Mouse (Mus musculus) 3T3-L1 (cell line): ENCODE results near the gene AC124108.1.
"Not testable (repeated sequence)": the region's sequence is repeated elsewhere in the genome, so short reads cannot be mapped to it uniquely, and the experiment has no call there.

Experiments used
- DNase-seq: peaks from one replicate; pipeline ENCODE4 v3.0.0-alpha.2; 2015; ENCODE audit warnings: low read depth, low spot score

AC124108.1 gene

GRCm38 (mm10) chr1:132191093-132191785 is at the start of gene AC124108.1, which contains the start of gene Lemd1:
TSS of gene AC124108.1 (plus strand) at chr1:132191457.
TSS of gene Lemd1 (plus strand) at chr1:132191431.
- no peak for DNase-seq

DNA sequence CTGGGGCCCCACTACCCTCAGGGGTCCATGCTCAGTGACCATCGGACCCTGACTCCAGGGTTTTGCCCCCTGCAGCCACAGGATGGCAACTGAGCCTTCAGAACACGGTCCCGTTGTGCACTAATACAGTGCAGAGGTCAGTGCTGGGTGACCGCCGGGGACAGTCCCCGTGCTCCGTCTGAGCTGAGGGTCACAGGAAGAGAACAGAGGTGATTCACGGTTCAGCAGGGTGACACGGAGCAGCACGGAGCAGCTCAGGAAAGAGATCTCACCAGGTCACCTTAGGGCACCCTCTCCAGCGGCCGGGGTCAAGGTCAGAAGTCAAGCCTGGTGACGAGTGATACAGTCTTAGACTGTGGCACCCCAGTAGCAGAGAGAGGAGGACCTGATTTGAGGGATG is 49.5 kb upstream of the AC124108.1 start:
- no peak for DNase-seq

- no peak for DNase-seq
Measured at GRCm38 (mm10) chr1:132143079-132143478, 48.2 kb upstream of the AC124108.1 start.

DNA sequence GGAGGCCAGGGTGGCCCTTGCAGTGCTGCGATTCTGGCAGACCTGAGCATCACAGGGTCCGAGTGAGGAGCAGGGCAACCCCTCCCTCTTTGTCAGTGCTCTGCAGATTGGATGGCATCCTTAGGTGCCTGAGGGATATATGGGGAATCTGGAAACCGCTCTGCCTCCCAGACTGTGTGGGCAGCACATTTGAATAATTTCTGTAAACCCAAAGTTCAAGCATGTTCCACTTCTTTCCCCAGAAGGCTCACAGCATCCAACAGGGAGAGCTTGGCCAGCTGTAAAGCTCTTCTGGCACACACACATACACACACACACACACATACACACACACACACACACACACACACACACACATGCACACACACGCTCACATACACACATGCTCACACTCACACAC is 47.5 kb upstream of the AC124108.1 start:
- no peak for DNase-seq

DNA sequence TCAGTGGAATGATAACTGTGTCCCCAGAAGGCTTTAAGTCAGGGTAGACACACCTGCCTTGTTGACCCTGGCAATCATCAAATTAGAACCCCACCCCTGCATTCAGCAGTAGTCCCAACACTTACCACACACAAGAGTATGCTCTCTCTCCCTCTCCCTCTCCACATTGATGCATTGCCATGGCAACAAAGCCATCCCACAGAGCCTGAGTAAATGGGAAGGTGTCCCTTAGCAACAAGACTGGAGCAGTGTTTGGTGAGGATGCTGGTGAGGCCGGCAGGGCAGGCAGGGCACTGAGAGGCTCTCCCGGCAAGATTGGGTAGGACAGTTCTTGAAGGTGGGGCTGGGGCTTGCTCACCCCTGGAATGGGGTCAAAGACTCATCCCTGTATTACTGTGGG is 47.0 kb upstream of the AC124108.1 start:
- DNase-seq = peak; percentile 51

GRCm38 (mm10) chr1:132144837-132145236 is 46.4 kb upstream of the AC124108.1 start:
- no peak for DNase-seq

GRCm38 (mm10) chr1:132145973-132146685 is 45.1 kb upstream of the AC124108.1 start:
- DNase-seq = peak; percentile 86

DNA sequence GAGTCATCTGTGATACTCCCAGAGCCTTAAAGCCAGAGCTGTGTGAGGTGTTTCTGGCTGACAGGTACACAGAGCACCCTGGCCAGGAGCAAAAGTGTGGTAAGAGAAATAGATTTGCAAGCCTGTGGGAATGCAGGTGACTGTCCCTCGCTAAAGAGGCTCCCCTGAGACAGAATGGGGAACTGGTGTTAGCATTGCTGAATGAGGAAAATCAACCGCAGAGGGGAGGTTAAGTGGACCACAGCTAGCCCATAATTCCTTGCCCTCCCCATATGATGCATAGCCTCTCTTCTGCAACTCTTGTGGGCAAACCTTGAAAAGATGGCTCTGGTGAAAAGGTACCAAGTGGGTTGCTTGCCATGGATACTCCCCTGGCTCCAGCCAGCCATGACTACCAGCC is 41.8 kb upstream of the AC124108.1 start:
- no peak for DNase-seq

DNA sequence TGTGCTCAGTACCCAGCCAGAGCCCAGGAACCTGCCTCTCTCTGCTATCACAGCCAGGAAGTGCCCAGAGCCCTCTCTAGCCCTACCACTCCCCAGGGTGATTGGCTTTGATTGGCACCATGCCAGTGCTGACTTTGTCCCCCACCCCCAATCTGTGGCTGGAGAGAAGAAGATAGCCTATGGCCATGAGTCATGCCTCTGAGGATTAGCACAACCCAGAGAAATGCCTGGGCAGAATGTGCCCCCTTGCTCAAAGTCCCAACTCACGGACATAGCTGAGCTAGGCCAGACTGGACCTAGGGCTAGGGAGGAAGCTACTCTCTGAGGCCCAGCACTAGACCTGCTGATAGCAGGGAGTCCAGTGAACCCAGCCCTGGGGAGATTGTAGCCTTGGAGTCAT is 41.1 kb upstream of the AC124108.1 start:
- peak; percentile 77 for DNase-seq

DNA sequence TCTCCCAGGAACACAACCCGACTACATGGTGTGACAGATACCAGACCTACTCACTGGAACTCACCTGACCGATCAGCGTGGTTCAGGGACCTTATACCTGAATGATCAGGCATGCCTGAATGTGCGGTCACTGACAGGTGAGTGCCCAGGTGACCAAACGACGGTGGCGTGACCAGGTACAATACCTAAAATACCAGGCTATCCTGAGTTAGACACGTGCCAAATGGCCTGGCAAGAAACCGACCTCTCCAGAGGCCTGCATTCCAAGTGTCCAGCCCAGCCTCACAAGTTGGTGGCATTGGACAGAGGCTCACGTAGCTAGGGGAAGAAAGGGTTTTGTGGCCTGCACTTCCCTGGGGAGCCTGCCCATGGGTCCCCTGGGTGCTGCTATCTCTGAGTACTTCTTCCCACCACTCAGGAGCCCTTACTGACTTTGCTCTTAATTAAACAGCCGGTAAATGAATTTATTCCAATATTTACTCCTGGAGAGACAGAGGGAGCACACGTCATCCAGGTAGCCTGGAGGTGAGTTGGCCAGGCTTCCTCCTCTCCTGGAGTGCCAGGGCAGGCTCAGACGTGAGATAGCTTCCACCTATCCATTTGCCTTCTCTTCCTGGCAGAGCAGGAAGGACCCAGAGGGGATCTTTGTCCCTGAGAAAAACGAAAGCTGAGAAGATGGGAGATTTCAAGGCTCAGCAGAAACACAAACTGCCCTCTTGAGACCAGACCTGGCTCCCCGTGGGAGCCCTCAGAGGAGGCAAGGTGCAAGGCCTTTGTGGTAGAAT is 40.2 kb upstream of the AC124108.1 start:
- DNase-seq = peak; percentile 28

DNA sequence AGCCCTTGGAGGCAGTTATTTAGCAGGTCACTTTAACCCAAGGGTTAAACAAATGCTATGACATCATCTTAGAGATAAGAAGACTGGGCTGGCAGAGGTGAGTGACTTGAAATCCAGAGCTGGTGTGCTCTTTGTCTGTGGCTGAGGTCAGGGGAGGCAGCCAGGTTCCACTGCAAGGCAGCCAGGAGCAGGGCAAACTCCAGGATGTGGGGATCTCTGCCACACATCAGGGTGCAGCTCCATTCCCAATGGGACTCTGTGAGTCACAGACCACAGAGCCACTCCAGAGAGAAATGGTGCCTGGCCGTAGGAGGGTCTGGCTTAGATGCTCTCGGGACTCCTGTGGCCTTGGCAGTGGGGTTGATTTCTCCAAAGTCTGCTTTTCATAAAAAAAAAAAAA is 39.3 kb upstream of the AC124108.1 start:
- peak; percentile 83 for DNase-seq

DNA sequence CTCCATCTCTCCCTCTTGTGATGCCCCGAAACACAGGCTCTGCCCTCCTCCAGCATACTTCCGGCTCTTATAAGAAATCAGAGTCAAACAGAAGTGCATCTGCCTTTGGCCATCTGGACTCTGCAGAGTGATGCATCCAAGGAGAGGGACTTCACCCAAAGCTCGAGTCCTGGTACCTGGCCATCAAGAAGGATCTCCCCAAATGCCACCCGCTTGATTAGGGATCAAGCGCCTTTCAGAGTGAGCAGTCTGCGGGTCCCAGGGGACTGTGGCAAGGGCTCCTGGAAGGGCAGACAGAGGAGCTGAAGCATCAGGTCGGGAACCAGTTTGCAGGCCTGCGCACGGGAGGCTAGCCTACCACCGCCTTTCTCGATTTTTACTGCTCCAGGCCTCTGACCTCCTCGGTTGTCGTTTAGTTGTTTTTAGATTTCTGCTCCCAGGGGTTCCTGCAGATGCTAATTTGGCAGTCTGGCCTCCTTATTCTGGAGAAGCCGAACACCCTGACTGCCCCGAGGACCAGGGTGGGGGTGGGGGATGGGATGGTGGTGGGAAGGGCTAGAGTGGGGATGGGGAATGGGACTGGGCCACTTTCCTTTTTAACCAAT is 38.1 kb upstream of the AC124108.1 start:
- DNase-seq = no peak

DNA sequence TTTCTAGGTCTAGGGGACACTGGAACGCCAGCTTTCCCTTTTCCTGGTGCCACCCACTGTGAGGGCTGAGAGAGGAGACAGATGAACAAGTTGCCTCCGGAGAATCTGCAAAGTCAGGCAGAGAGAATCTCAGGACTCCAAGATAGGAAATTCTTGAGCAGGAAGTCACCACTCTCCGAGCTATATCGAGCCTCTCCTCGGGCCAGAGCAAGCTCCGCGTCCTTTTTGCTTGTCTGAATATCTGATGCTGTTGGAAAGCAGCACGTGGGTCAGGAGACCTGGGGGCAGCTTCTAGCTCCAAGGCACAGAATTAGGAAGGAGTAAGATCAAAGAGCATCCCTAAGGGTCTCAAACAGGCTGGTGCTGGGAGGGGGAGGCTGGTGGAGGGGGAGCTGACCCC is 37.6 kb upstream of the AC124108.1 start:
- DNase-seq = no peak

GRCm38 (mm10) chr1:132155737-132156136 is 35.5 kb upstream of the AC124108.1 start:
- peak; percentile 95 for DNase-seq

- peak; percentile 89 for DNase-seq
Measured at GRCm38 (mm10) chr1:132157016-132157781, 34.1 kb upstream of the AC124108.1 start.

- no peak for DNase-seq
Measured at GRCm38 (mm10) chr1:132157808-132158207, 33.4 kb upstream of the AC124108.1 start.

- peak; percentile 53 for DNase-seq
Measured at GRCm38 (mm10) chr1:132158741-132159140, 32.5 kb upstream of the AC124108.1 start.

DNA sequence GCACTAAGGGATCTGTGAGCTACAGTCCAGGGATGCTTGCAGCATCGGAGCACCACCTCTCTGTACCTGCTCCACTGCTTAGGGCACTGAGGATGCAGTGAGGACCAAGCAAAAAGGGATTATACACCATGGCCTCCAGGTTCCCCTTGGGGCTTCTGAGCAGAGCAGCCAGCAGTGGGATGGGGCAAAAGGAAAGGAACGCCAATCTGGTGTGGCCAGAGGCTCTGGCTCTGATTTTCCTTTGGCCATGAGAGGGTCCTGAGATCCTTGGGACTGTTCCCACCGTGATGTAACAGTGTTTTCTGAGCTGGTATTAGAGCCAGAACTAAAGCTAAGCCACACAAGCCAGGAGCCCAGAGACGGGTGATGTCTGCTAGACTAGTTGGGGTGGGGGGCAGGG is 31.6 kb upstream of the AC124108.1 start:
- no peak for DNase-seq

DNA sequence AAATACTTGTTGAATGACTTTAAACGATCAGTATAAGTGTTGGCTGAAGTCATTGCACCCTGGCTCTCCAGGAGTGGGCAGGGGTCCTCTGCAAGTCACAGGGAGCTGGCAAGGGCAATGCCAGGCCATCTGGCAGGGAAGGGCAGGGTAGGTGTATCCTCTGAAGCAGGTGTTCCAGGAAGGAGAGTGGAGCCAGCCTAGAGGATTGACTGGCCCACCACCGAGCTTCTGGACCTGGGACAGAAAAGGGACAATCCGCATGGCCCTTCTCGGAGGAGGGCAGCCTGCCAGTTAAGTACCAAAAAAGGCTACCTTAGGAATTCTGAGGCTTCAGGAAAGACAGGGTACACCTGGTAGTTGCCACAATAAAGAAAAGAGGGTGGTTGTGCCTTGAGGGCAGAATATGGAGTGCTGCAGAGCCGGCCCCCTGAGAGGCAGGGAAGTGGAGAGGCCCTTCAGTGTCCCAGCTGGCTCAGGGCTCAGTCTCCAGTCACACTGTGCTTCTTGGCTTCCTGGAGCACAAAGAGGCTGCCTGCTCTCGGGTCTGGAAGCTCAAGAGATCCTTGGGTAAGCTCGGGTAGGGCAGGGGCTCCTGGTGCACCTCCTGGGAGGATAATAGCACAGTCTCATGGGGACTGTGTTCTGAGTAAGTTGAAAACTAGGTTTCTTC is 29.9 kb upstream of the AC124108.1 start:
- DNase-seq = no peak

DNA sequence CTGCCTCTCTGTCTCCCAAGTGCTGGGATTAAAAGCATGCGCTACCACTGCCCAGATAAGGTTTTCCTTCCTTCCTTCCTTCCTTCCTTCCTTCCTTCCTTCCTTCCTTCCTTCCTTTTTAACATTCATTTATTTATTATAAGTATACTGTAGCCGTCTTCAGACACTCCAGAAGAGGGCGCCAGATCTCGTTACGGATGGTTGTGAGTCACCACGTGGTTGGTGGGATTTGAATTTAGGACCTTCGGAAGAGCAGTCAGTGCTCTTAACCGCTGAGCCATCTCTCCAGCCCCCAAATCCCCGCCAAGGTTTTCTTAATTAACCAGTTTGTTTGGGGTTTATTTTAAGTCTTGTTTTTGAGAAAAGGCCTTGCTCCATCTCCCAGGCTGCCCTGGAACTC is 28.6 kb upstream of the AC124108.1 start:
- not testable (repeated sequence) for DNase-seq
